Mouse (Mus musculus): ENCODE results near the gene Arhgef10l.

Gene Arhgef10l

GRCm38 (mm10) chr4:140531024-140531423, 134.8 kb downstream of the Arhgef10l start:
- DNase-seq (ENCODE audit: low read depth, low spot score), result peak; percentile 89

GRCm38 (mm10) chr4:140529735-140530134, 136.1 kb downstream of the Arhgef10l start:
- DNase-seq (ENCODE audit: low read depth, low spot score), result no peak

DNA sequence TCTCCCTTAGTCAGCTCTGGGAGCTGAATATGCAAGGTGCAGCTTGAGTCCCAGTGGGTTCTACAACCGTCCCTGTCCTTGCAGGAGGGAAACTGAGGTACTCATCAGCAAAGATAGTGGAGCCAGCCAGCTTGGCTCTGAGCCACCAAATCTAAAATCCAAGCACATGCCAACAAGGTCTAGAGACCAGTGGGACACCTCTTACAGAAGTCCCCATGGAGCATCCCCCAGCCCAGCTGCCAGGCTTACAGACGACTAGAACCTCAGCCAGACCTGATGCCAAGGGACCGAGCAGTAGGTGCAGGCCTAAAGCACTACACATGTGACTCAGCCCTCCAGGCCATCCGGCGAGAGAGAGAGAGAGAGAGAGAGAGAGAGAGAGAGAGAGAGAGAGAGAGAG, 137.4 kb downstream of the Arhgef10l start:
- DNase-seq (ENCODE audit: low read depth, low spot score), result no peak

- peak; percentile 46 for DNase-seq (ENCODE audit: low read depth, low spot score)
These were observed 140.1 kb downstream of the Arhgef10l start for GRCm38 (mm10) chr4:140525674-140526177.

DNA sequence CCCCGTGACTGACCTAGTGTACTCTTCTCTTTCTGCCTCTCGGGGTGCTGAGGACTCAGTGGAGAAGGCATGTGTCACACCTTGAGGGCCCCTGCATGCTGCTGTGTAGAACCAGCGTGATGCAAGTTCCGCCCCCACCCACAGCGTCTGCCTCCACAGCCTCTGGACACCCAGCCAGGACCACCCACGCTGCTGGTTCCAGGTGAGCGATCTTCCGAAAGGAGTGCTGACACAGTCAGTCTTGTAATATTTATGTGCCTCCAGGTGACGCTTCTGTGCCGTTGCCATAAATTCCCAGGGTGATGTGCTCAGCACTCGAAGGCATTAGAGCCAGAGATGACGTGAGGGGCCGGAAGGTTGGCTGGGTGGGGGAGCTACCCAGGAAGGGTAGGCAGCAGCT, 140.9 kb downstream of the Arhgef10l start:
- DNase-seq (ENCODE audit: low read depth, low spot score), result no peak

DNA sequence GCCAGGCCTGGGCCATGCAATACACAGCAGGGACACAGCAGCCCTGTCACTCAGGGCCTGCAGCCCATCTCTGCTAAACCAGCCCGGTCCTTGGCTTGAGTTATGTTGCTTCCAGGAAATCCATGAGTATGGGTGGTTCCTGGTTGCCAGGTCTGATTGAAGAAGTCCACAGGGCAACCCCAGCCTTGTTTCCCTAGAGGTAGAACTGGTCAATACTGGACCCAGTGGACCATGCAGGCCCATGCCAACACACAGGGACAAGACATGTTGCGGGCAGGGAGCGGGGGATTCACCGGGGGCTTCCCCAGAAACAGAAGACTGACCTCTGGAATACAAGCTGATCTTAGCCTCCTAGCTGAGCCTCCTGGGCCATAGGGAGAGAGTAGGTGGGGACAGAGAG, 142.9 kb downstream of the Arhgef10l start:
- DNase-seq (ENCODE audit: low read depth, low spot score), result no peak

GRCm38 (mm10) chr4:140520719-140521118, 145.1 kb downstream of the Arhgef10l start:
- DNase-seq (ENCODE audit: low read depth, low spot score), result no peak

- DNase-seq (ENCODE audit: low read depth, low spot score), result no peak
These were observed 152.0 kb downstream of the Arhgef10l start for GRCm38 (mm10) chr4:140513797-140514196.

DNA sequence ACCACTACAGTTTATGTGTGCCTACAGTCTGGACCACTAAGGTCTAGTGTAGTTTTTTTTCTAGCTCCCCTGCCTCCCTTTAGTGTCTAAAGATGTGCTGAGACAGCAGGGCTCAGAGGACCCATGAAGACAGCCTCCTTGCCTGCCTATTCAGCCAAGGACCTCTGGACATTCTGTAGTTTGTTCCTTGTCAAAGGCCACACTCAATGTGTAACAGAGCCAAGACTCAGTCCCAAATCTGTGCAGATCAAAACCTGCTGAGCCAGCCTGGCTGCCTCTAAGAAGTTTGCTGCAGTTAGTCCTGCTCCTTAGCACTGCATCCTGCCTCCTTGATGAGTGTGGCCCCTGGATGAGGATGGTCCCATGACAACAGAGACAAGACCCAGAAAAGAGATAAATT, 156.0 kb downstream of the Arhgef10l start:
- DNase-seq (ENCODE audit: low read depth, low spot score), result no peak

GRCm38 (mm10) chr4:140507172-140507714, 158.6 kb downstream of the Arhgef10l start:
- DNase-seq (ENCODE audit: low read depth, low spot score), result peak; percentile 81

DNA sequence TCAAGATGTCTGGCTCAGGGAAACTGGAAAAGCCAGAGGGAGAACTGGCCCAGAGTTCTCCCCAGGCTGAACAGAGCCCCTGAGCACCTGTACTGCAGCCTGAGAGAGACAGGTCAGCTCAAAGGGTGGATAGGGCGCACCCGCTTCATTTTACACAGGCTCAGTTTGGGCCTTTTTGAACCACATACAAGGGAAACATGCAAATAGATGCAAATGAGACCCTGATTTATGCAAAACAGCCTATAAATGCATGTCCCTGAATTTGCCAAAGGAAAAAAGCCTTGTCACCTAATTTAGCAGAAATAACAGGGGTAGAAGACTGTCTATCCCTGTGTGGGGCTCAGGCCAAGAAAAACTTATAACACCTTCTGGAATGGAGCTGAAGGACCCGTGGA, 160.2 kb downstream of the Arhgef10l start:
- DNase-seq (ENCODE audit: low read depth, low spot score), result no peak

DNA sequence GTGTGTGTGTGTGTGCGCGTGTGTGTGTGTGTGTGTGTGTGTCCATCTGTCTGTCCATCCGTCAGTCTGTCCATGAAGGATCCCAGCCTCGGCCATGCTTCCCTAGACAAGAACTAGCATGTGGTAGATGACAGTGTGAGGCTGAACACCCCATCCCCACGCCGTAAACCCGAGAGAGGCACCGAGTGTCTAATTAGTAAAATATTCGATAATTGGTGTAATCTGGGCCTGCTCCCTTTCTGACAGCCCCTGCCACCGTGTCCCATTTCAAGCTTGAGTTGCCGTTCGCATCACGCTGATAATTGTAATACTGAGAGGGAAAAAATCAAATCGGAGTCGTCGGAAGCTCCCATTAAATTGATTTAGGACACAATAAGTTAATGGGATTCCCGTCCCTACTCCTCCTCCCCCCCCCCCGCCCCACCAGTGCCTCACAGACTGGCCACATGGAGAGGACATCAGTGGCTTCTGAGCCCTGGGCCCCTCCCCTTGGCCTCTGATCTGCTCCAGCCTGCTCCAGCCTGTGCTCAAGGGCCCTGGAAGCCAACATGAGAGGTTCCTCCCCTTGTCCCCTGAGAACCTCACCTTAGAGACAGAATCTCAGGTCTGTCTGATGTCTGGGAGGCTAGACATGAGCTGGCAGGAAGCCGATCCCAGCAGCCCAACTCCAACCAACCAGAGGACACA, 160.7 kb downstream of the Arhgef10l start:
- no peak for DNase-seq (ENCODE audit: low read depth, low spot score)

- no peak for DNase-seq (ENCODE audit: low read depth, low spot score)
These were observed 161.5 kb downstream of the Arhgef10l start for GRCm38 (mm10) chr4:140504067-140504913.

GRCm38 (mm10) chr4:140500766-140501165, 165.0 kb downstream of the Arhgef10l start:
- DNase-seq (ENCODE audit: low read depth, low spot score), result peak; percentile 62

DNA sequence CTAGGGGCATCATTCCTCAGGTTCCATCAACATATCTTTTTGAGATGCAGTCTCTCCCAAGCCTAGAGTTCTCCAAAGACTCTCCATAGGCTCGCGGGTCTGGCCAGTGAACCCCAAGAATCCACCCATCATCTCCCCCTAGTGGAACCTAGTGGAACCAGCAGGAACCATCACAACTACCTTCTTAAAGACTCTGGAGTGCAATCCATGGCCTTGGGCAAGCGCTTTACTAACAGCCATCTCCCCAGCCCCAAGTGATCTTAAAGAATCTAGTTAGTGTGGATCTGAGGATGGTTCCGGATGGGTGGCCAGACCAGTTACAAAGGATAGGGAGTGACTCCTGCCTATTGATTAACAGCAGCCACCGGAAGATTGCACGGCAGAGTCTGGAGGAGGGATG, 166.2 kb downstream of the Arhgef10l start:
- DNase-seq (ENCODE audit: low read depth, low spot score), result peak; percentile 86

DNA sequence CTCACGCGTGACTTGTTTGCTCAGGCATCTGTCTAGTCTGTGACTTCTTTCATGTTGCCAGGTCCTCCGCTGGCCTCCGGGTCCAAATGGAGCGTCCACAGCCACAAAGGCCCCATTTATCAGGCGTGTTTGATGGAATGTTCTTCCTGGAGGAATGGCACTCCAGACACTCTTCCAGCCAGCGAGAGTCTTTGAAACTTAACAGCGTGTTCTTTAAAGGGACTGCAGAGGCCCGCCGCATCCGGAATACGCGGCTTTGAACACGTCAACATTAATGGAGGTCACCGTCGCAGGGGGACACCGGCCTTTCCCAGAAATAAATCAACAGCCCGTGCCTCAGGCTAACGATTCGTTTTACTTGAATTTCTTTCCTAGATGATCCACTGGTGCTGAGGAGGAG, 168.6 kb downstream of the Arhgef10l start:
- no peak for DNase-seq (ENCODE audit: low read depth, low spot score)

DNA sequence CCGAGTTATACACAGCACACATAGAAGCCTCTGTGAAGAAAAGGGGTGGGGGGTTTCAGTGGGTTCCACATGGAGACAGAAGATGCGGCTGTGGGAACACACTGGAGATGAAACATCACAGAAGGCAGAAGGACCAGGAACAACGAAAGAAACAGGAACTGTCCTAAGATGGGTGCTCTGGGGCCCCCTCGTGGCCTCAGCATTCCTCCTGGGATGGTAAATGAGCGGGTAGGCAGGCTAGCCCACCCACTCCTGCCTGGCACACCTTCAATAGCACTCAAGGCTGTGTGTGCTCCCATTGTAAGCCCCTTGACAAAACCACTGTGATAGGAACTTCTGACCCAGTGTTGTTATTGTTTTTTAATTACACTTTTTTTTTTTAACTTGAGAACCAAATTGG, 174.3 kb downstream of the Arhgef10l start:
- DNase-seq (ENCODE audit: low read depth, low spot score), result peak; percentile 54

DNA sequence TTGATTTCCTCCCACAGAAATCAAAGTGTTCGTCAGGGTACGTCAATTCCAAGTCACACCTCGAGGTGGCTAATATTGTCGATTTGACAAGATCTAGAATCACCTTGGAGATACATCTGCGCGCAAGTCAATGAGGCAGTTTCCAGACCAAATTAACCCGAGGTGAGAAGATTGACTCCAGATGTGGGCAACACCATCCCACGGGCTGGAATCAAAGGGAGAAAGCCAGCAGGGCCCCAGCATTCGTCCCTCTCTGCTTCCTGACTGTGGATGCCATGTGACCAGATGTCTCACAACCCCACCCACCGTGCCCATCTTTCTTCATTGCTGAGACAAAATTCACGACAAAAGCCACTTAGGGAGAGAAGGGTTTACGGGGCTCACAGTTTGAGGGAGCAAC, 180.4 kb downstream of the Arhgef10l start:
- no peak for DNase-seq (ENCODE audit: low read depth, low spot score)

DNA sequence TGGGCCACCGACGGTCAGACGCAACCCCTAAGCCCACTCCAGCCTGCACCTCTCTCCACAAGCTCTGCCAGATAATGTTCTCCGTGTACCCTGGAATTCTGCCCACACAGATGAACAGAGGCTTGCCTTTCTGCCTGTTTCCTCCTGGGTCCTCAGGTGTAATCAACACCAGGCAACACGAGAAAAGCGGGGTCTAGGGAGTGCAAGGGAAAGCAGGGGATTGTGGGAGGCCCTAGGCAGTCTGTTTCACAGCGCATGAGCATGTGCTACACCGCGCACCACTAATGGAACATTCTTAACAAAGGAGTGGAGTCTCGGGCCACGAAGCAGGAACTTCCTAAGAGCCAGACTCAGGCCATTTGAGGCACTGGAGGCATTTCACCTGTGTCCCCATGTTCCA, 182.7 kb downstream of the Arhgef10l start:
- DNase-seq (ENCODE audit: low read depth, low spot score), result no peak

GRCm38 (mm10) chr4:140480369-140481067, 185.3 kb downstream of the Arhgef10l start:
- DNase-seq (ENCODE audit: low read depth, low spot score), result no peak

- DNase-seq (ENCODE audit: low read depth, low spot score), result no peak
These were observed 190.6 kb downstream of the Arhgef10l start for GRCm38 (mm10) chr4:140475194-140475593.
